Mouse (Mus musculus) adrenal gland, adult 2 months (tissue): ENCODE data around the gene Slc26a8. TPM values are rescaled to one million over a fixed set of nuclear protein-coding genes. Genes with fewer than 3 reads are reported as not detected.
A peak's percentile ranks its signal among the peaks of the same experiment; 100 is the strongest.

Experiments
- DNase-seq: peaks from one replicate; pipeline ENCODE4 v3.0.0; 2021
- polyA plus RNA-seq: library from polyadenylated mRNA; depleted of rRNA; stranded (reverse); fragments of >200 nt; gene quantifications from 2 replicates; pipeline ENCODE4 v1.2.3, GENCODE M21; 2012
- total RNA-seq, 2 experiments: library from RNA; stranded (reverse); gene quantifications; 2 replicates each; pipeline ENCODE4 v1.2.3; 2021

Gene Slc26a8
- total and polyA plus RNA-seq, 3 experiments = 1.1 to 1.3 (median 1.2) TPM

- DNase-seq = no peak
These were observed 8.6 kb upstream of the Slc26a8 start for GRCm38 (mm10) chr17:28698672-28699071.

DNA sequence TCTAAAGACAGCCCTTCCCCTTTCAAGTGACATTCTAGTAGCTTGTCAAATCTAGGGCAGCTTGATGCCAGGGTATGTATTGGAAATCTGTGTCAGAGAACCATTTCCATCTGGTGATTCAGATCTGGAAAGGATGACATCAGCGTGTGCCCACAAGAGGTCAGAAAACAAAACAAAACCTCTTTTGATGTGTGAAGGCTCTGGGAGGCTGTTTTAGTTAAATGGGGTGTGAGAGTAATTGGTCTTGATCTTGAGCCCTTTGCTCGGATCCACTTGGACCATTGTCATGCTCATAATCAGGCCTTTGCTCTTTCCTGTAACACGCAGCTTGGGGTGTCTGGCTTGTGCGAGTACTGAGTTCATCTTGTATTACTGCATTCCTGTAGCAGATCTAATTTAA lies 8.2 kb upstream of the Slc26a8 start:
- peak; percentile 61 for DNase-seq

DNA sequence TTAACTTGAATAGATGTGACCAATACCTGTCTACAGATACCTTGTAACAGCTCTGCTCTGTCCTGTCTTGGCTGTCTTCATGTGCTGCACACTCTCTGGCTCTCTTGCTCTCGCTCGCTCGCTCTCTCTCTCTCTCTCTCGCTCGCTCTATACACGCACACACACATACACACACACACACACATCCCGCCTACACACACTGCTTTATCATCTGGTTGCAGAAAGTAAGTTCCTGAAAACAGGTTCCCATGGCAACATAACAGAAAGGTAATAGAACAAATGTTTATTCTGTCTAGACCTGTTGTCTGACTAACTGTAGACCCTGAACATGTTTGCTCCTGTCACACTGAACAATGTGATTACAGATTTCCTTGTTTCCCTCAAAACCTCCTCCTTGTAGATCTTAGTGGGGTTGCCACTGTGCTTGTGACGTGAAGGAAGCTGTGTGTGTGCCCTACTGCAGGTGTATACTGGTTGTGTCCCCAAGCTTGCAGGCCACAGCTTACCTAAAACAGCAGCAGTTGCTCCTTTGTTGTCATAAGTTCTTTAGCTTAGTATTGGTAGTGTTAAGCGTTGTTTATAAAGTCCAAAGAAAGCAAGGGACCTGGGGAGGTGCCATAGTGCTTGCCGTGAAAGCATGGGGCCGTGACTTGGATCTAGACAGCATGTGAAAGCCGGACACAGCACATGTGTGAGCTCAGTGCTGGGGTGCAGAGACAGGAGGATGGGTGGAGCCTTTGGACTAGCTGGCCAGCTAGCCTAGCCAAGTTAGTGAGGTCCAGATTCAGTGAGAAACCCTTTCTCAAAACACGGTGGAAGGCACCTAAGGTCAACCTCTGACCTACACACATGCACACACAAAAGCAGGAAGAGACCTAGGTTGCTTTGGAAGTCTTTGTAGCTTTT lies 7.5 kb upstream of the Slc26a8 start:
- DNase-seq = peak; percentile 37

GRCm38 (mm10) chr17:28696641-28697040 lies 6.6 kb upstream of the Slc26a8 start:
- peak; percentile 38 for DNase-seq

DNA sequence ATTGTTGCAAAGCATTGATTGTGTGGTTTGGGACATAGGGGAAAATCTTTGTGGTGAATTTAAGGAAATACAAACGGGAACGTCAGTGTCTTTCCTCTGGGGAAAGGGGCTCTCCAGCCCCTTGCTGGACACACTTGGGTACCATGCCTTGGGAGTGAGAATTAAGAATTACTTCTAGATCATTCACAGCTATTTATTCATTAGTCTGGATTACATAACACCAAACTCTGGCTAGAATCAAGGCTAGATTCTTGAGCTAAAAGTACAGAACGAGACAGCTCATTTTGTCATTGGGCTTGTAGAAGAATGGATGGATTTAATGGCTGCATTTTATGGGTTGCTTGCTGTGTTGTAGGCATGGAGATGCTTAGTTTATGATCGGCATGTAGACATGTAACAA lies 4.8 kb upstream of the Slc26a8 start:
- DNase-seq = no peak

DNA sequence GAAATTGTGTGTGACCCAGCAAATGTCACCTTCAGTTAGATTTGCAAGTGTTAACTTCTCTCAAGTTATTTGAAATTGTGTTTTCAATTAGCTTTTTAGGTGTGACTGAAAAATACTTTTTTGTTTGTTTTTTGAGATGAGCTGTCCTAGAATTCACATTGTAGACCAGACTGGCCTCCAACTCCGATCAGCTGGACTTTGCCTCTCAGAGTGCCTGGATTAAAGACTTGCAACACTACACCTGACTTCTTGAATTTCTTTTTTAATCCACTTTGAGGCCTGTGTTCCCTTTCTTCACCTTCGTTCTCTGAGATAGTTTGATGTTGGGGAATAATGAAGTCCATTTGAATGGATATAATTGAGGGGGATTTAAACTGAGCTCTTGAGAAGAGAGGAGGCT lies 4.0 kb upstream of the Slc26a8 start:
- no peak for DNase-seq

DNA sequence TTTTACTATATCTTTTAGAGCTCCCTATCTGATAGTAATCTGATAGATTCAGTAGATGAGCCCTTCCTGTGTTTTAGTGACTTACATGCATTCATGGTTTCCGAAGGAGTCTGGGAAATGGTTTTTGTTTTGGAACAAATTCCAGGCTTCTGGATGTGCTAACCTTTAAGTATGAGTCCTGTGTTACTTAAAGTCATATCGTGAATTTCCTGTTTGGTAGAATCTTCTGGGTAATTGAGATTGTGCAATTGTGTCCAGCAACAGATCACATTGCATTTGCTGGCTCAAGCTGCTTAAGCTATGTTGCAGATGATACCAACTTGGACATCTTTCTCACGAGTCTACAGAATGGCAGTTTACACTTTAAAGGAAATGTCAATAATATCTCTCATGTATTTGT lies 3.1 kb upstream of the Slc26a8 start:
- DNase-seq = peak; percentile 23

DNA sequence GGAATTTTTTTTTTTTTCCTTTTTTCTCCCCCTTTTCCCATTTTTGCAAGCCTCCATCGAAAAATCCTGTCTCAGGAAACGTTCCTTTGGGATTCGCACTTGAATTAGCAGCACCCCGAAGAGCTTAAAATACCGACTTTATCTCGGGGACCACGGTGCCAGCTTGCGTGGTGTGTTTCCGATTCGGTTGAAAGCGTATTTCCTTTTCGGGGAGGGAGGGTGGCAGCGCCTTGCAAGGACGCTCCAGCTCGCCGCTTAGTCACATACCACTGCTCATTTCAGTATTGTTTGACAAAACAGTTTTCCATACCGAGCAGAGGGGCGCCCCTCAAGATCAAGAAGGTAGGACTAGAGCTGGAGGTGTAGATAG lies 2.3 kb upstream of the Slc26a8 start:
- peak; percentile 82 for DNase-seq

DNA sequence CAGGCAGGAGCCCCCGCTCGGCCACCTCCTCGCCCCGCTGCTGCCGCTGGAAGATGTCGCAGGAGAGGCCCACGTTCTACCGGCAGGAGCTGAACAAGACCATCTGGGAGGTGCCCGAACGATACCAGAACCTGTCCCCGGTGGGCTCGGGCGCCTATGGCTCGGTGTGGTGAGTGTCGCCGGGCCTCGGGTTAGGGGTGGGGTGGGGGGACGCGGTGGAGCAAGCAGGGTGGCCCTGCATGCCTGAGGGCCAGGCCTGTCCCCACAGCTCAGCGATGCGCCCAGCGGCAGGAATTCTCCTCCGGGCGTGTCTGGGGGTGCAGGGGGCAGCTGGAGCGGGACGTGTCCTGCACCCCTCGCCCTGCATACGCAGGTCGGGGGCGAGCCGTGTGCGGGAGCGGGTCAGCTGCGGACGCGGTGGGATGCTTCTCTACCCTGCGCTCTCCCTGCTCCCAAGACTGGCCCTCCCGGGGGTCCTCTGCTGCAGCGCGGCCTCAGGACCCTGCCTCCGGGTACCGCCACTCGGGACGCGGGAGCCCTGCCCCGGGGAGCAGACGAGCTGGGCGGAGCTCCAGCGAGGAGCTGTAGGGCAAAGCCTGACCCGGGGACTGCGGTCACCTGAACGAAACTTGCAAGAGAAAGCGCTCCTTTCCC lies 1.8 kb upstream of the Slc26a8 start:
- DNase-seq = peak; percentile 82

GRCm38 (mm10) chr17:28690776-28691686 lies 998 bp upstream of the Slc26a8 start, which contains the start of gene Mapk14:
Mapk14 (plus strand) TSS chr17:28691329.
- peak; percentile 100 for DNase-seq

GRCm38 (mm10) chr17:28687354-28687753 lies 2.7 kb downstream of the Slc26a8 start:
- no peak for DNase-seq

- no peak for DNase-seq
These were observed 5.4 kb downstream of the Slc26a8 start for GRCm38 (mm10) chr17:28684631-28685030.

GRCm38 (mm10) chr17:28683601-28684000 lies 6.4 kb downstream of the Slc26a8 start:
- no peak for DNase-seq

DNA sequence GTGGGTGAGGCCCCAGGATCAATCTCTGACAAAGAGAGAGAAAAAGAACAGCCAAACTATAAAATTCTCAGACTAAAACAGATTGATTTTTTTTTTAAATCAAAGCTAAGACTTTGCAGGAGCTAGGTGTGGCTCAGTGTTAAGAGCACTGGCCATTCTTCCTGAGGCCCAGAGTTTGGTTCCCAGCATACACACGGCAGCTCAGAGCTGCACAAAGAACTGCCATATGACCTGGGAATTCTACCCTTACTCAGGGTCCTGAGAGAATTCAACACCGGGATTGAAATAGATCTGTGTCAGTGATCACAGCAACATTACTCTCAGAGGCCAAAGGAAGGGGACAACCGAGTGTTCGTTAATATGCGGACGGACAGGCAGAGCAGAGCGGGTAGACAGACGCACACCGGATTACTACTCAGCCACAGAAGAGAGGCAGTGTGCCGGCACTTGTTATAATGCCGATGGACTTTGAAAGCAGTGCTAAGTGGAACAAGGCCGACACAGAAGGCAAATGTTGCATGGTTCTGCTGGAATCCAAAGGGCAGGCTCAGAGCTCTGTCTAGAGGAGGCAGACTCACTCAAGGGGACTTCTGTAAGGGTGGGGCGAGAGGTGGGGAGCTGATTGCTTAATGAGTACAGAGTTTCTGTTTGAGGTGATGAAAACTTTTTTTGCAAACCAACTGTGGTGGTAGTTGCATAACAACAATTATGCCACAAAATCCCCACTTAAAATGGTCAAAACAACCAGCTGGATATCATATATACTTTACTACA lies 7.5 kb downstream of the Slc26a8 start:
- DNase-seq = peak; percentile 13

GRCm38 (mm10) chr17:28659564-28659963 lies 30.5 kb downstream of the Slc26a8 start:
- DNase-seq = no peak

DNA sequence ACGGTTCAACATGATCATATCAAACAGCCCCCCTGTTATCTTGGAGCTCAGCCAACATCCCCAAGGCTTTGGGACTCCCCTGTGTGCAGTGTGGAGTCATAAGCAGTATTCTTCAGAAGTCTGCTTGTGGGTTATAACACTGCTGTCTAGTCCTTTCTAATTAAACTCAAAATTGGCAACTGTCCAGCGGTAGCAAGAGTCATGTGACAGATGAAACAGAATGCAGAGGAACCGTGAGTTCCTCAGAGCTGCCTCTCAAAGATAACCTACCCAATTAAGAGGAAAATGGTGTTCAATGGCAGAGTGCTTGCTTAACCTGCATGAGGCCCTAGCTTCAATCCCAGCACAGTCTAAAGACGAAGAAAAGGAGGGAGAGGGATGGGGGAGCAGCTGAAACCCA lies 32.1 kb downstream of the Slc26a8 start:
- no peak for DNase-seq

- DNase-seq = peak; percentile 7
These were observed 39.8 kb downstream of the Slc26a8 start for GRCm38 (mm10) chr17:28650268-28650667.

- DNase-seq = peak; percentile 40
These were observed 41.2 kb downstream of the Slc26a8 start for GRCm38 (mm10) chr17:28648607-28649370.

- no peak for DNase-seq
These were observed 43.8 kb downstream of the Slc26a8 start for GRCm38 (mm10) chr17:28646221-28646620.

DNA sequence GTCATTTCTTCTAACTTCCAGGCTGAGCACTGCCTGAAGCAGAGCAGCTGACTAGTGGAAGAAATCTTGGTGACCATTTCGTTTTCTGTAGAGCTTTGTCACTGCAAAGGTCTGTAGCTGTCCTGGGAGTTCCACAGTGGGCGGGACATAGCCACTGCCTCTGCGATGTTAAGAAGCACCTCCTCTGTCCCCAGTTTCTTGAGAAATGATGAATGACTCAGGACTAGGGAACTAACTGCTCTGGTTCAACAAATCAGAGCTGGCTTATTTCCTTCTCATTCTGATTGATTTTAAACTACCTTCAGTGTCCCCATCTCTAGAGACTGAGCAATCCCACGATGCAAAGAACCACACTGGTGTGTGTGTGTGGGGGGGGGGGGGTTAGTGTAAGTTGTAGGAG lies 45.9 kb downstream of the Slc26a8 start:
- DNase-seq = no peak

DNA sequence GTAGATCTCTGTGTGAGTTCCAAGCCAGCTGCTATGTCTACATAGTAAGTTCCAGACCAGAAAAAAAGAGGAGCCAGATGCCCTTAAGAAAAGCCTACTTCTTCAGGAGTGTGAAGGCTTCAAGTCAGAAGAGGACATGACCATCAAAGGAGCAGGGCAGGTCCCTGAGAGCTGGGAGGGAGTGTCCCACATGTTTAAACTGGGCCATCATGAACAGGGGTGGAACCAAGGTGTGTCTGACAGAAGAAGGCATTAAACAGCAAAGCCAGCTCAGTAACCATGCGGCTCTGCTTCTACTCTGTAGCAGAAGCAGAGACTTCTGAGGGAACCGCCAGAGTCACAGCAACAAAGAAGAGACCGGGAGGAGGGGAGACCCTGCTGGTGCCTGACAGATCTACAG lies 46.3 kb downstream of the Slc26a8 start:
- DNase-seq = no peak
